Mouse (Mus musculus): Measurements from ENCODE around the gene Irf7. TPM values are rescaled to one million over a fixed set of nuclear protein-coding genes. Genes with fewer than 3 reads are reported as not detected.

The Irf7 gene
- total and polyA plus RNA-seq, 3 experiments, result 7.7 to 26.2 (median 10.5) TPM

DNA sequence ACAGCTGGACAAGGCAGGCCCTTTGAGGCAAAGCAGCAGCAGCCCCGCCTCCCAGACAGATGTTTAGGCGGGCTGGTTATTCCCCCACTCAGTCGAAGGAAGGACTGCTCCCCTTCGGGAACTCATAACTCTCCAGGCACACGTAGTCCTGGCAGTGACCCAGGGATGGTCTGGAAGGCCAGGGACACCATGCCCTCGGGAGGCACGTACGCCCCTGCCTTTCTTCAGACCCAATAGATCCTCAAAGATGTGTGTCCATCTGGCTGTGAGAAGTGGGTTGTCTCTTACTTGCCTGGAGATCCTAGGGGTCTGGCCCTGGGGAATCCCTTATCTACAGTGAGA is 44.2 kb downstream of the Irf7 start:
- H3K27ac ChIP-seq (ENCODE audit: insufficient read depth, low read depth), result no peak overlapping the region
- H3K4me1 ChIP-seq (ENCODE audit: control insufficient read depth in 1 of 2, insufficient read depth in 2 of 2), result peaks cover 13 to 44% of the 10 kb centered on the region in 2 experiments
- in situ Hi-C loops (cut with MboI; ENCODE audit: low pct_ligation_motif_present, low pct_unique_long_range_greater_than_20kb, low sequenced_read_pairs), result no loop called here

GRCm38 (mm10) chr7:141221249-141222125 is 44.8 kb downstream of the Irf7 start:
- H3K4me1 ChIP-seq (ENCODE audit: control insufficient read depth in 1 of 2, insufficient read depth in 2 of 2), result peaks cover 17 to 47% of the 10 kb centered on the region in 2 experiments
- H3K27ac ChIP-seq (ENCODE audit: insufficient read depth, low read depth), result no peak overlapping the region
- peak; percentile 96 for DNase-seq (ENCODE audit: extremely low read depth)
- TF ChIP-seq ZC3H11A (IDR thresholded peaks at IDR 0.05; ENCODE audit: low read depth, low read length) (no peak), JUND (conservative IDR thresholded peaks at IDR 0.05; ENCODE audit: low read depth, low read length) (no peak), MAX (IDR thresholded peaks at IDR 0.05; ENCODE audit: low read length) (peak; percentile 58; the same call in 1 of the 2 replicates), USF2 (conservative IDR thresholded peaks at IDR 0.05; ENCODE audit: low read depth, low read length) (no peak), MAZ (IDR thresholded peaks at IDR 0.05; ENCODE audit: low read depth, low read length) (peak; percentile 60; the same call in 1 of the 2 replicates), HCFC1 (IDR thresholded peaks at IDR 0.05; ENCODE audit: low read depth, low read length) (peak; percentile 19), TBP (conservative IDR thresholded peaks at IDR 0.05; ENCODE audit: low read depth, low read length) (0 out of 2 replicates have a peak, but pooled peaks have one; percentile 12), NELFE (IDR thresholded peaks at IDR 0.05; ENCODE audit: low read depth, low read length) (peak; percentile 28; the same call in 1 of the 2 replicates), CHD1 (IDR thresholded peaks at IDR 0.05; ENCODE audit: low read depth, low read length) (peak; percentile 82; the same call in 1 of the 2 replicates), NRF1 (IDR thresholded peaks at IDR 0.05; ENCODE audit: low read depth, low read length) (0 out of 2 replicates have a peak, but pooled peaks have one; percentile 31), TCF12 (IDR thresholded peaks at IDR 0.05; ENCODE audit: low read depth, low read length) (peak; percentile 12; the same call in 1 of the 2 replicates), CTCF (conservative IDR thresholded peaks at IDR 0.05 in 1 of 2, IDR thresholded peaks at IDR 0.05 in 1 of 2; ENCODE audit: low read depth in 2 of 2, low read length in 2 of 2) (no peak), EP300 (IDR thresholded peaks at IDR 0.05; ENCODE audit: low read length) (no peak), POLR2A (IDR thresholded peaks at IDR 0.05; ENCODE audit: low read depth, low read length) (peak; percentile 66; the same call in 1 of the 2 replicates), SIN3A (IDR thresholded peaks at IDR 0.05; ENCODE audit: low read length) (peak; percentile 73), MXI1 (IDR thresholded peaks at IDR 0.05; ENCODE audit: low read depth, low read length) (peak; percentile 61; the same call in 1 of the 2 replicates), MEF2A (IDR thresholded peaks at IDR 0.05; ENCODE audit: borderline replicate concordance, low read depth, low read length) (peak; percentile 30; the same call in 1 of the 2 replicates)
- H3K27me3 ChIP-seq (replicated peaks), result peaks cover 17% of the 10 kb centered on the region
- dilution Hi-C loops (cut with MboI; ENCODE audit: extremely low pct_ligation_motif_present, extremely low pct_unique_long_range_greater_than_20kb, low sequenced_read_pairs), result no loop called here
- H3K79me2 ChIP-seq (replicated peaks; ENCODE audit: control insufficient read depth, extremely low read depth, insufficient read depth, poor library complexity, severe bottlenecking), result no peaks in the 10 kb centered on the region
- in situ Hi-C loops (cut with MboI; ENCODE audit: low pct_ligation_motif_present, low pct_unique_long_range_greater_than_20kb, low sequenced_read_pairs), result no loop called here
- peak overlapping the region; percentile 39 to 83 (median 48) for H3K4me3 ChIP-seq (replicated peaks in 1 of 3; ENCODE audit: low read depth in 2 of 3, low read length in 2 of 3, poor library complexity in 1 of 3)
- H3K9ac ChIP-seq (ENCODE audit: insufficient read depth, low read depth), result peak overlapping the region; percentile 51
- H3K4me2 ChIP-seq (ENCODE audit: insufficient read depth, low read depth, poor library complexity, severe bottlenecking), result peak overlapping the region; percentile 52
- no peaks in the 10 kb centered on the region for H3K9me3 ChIP-seq (replicated peaks; ENCODE audit: low read length)
- peaks cover 0 to 28% of the 10 kb centered on the region in 2 experiments for H3K36me3 ChIP-seq (replicated peaks in 1 of 2; ENCODE audit: control insufficient read depth in 1 of 2, insufficient read depth in 1 of 2, low read length in 1 of 2)

More for the DNA sequence above, 44.2 kb downstream of the Irf7 start:
- peak overlapping the region; percentile 51 for H3K9ac ChIP-seq (ENCODE audit: insufficient read depth, low read depth)
- H3K27me3 ChIP-seq (replicated peaks), result peaks cover 19% of the 10 kb centered on the region
- peaks cover 0 to 26% of the 10 kb centered on the region in 2 experiments for H3K36me3 ChIP-seq (replicated peaks in 1 of 2; ENCODE audit: control insufficient read depth in 1 of 2, insufficient read depth in 1 of 2, low read length in 1 of 2)
- H3K9me3 ChIP-seq (replicated peaks; ENCODE audit: low read length), result peaks cover 6% of the 10 kb centered on the region
- dilution Hi-C loops (cut with MboI; ENCODE audit: extremely low pct_ligation_motif_present, extremely low pct_unique_long_range_greater_than_20kb, low sequenced_read_pairs), result no loop called here
- TF ChIP-seq TCF12 (IDR thresholded peaks at IDR 0.05; ENCODE audit: low read depth, low read length) (0 out of 2 replicates have a peak, but pooled peaks have one; percentile 37), HCFC1 (IDR thresholded peaks at IDR 0.05; ENCODE audit: low read depth, low read length) (no peak)
- H3K4me3 ChIP-seq (replicated peaks in 1 of 3; ENCODE audit: low read depth in 2 of 3, low read length in 2 of 3, poor library complexity in 1 of 3), result peak overlapping the region in 2 of 3 experiments; percentile 5 to 39
- no peak for DNase-seq (ENCODE audit: extremely low read depth)
- no peaks in the 10 kb centered on the region for H3K79me2 ChIP-seq (replicated peaks; ENCODE audit: control insufficient read depth, extremely low read depth, insufficient read depth, poor library complexity, severe bottlenecking)
- H3K4me2 ChIP-seq (ENCODE audit: insufficient read depth, low read depth, poor library complexity, severe bottlenecking), result peak overlapping the region; percentile 52; the same call in 1 of the 2 replicates
